Mouse (Mus musculus): ENCODE results near the gene Rbpms2. TPM values are rescaled to one million over a fixed set of nuclear protein-coding genes. Genes with fewer than 3 reads are reported as not detected.
A peak's percentile ranks its signal among the peaks of the same experiment; 100 is the strongest.

The Rbpms2 gene
- total RNA-seq, 2 experiments from 2014 or later: 1.8 to 2.3 TPM

GRCm38 (mm10) chr9:65611969-65612486 lies 17.4 kb upstream of the Rbpms2 start:
- no peak for DNase-seq (ENCODE audit: low spot score in 2 of 2)
- intact Hi-C loops (cut with DNase I): no loop called here

DNA sequence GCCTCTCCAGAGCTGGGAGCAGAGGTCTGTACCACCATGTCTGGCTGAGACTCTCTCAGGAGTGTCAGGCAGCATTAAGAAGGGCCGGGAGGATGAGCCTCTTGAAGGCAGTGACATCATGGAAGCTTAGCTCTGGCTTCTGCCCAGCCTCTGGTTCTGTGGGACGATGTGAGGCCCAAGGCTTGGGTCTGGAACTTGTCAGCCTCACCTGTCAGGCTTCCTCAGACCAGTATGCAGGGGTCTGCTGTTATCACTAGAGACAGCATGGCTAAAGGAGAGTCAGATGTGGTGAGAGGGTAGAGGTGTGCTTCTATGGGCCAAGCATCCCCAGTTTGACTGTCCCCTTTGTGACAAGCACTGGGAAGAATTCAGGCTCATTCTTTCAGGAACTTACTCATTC lies 16.4 kb upstream of the Rbpms2 start:
- DNase-seq (ENCODE audit: low spot score in 2 of 2): no peak
- intact Hi-C loops (cut with DNase I): no loop called here

GRCm38 (mm10) chr9:65619311-65619710 lies 10.1 kb upstream of the Rbpms2 start:
- DNase-seq (ENCODE audit: low spot score in 2 of 2): no peak
- intact Hi-C loops (cut with DNase I): no loop called here

GRCm38 (mm10) chr9:65621196-65621595 lies 8.3 kb upstream of the Rbpms2 start:
- intact Hi-C loops (cut with DNase I): no loop called here
- DNase-seq (ENCODE audit: low spot score in 2 of 2): no peak

DNA sequence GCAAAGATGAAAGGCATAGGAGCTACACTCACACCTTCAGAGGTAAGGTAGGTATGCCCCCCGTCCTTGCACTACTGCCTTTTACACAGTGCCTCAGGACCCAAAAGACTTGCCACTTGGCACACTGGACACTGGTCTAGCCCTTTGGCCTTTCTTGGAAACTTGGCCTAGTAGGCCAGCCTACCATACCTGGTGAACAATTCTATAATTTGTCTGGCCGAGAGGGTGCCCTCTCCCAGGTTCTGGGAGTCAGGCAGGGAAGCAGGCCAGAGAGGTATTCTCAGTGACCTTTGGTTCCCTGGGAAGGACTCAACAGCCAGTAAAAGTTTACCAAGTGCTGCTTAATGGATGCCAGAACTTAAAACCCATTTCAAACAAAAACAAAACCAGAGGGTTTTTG lies 7.8 kb upstream of the Rbpms2 start:
- no peak for DNase-seq (ENCODE audit: low spot score in 2 of 2)
- intact Hi-C loops (cut with DNase I): no loop called here

DNA sequence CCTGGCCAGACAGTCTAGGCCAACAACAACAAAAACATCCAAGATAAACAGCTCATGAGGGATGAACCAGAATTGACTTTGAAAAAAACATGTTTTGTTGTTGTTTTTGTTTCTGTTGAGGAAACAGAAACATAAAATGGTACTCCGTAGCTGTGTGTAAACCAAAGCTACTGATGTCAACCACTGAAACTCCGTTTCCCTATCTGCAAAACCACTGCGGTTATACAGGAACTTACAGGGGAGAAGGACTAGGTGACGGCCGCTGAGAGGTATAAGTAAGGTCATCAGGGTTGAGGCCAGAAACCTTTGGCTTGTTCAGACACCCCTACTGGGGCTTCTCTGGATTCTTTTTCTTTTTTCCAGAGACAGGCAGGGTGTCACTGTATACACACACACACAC lies 6.6 kb upstream of the Rbpms2 start:
- no peak for DNase-seq (ENCODE audit: low spot score in 2 of 2)
- intact Hi-C loops (cut with DNase I): no loop called here

GRCm38 (mm10) chr9:65624266-65624665 lies 5.2 kb upstream of the Rbpms2 start:
- no peak for DNase-seq (ENCODE audit: low spot score in 2 of 2)
- intact Hi-C loops (cut with DNase I): no loop called here

- intact Hi-C loops (cut with DNase I): no loop called here
Measured at GRCm38 (mm10) chr9:65629767-65630630, 551 bp downstream of the Rbpms2 start.

DNA sequence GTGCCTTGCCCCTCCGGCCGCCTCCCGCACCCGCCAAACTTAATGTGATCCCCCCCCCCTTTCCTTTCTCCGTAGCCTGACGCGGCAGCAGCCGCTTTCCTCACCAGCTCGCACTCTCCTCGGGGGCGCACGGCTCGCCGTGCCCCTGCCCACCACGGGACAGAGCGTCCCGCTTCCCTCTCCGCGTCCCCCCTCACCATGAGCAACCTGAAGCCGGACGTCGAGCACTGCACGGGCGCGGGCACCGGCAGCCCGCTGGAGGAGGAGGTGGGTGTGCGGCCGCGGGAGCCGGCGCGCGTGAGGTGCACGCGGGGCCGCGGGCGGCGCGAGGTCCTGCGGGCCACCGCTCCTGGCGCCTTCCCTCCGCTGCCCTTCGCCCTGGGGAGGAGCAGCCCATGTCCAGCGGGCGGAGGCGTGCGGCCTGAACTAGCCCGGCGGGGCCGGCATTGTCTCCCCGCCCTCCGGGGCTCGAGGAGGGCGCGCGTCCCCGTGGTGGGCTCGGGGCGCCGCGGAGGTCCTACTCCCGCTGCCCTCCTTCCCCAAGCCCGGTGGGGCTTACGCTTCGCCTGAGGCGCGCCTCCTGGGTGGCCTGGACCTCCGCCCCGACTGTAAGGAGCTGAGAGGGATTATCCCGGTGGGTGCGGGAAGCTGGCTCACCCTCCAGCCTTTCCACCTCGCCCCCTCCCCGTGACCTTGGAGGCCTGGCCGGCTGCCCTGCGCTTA lies 1.3 kb downstream of the Rbpms2 start:
- DNase-seq (ENCODE audit: low spot score in 2 of 2): no peak
- intact Hi-C loops (cut with DNase I): no loop called here

More at GRCm38 (mm10) chr9:65629767-65630630, 551 bp downstream of the Rbpms2 start:
- peak in 1 of 2 experiments; percentile 7 for DNase-seq (ENCODE audit: low spot score in 2 of 2)

GRCm38 (mm10) chr9:65631354-65632021 lies 2.0 kb downstream of the Rbpms2 start:
- no peak for DNase-seq (ENCODE audit: low spot score in 2 of 2)
- intact Hi-C loops (cut with DNase I): no loop called here

- intact Hi-C loops (cut with DNase I): no loop called here
- no peak for DNase-seq (ENCODE audit: low spot score in 2 of 2)
Measured at GRCm38 (mm10) chr9:65635766-65636165, 6.3 kb downstream of the Rbpms2 start.

DNA sequence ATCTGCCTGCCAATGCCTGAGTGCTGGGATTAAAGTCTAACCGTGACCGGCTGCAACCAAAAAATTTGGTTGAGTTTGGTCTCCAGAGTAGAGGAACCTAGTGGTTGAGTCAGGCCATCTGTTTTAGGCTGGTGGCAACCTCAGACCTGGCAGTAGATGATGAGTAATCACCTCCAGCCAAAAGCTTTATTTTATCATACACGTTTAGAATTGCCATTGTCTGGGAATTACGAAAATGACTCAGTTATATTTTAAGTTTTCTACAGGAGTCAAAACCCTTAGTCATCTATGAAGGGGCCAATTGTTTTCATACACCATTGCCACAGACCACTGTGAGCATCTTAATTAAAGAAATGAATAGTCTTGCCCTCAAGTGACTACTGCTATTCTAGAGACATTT lies 7.5 kb downstream of the Rbpms2 start:
- intact Hi-C loops (cut with DNase I): no loop called here
- no peak for DNase-seq (ENCODE audit: low spot score in 2 of 2)

DNA sequence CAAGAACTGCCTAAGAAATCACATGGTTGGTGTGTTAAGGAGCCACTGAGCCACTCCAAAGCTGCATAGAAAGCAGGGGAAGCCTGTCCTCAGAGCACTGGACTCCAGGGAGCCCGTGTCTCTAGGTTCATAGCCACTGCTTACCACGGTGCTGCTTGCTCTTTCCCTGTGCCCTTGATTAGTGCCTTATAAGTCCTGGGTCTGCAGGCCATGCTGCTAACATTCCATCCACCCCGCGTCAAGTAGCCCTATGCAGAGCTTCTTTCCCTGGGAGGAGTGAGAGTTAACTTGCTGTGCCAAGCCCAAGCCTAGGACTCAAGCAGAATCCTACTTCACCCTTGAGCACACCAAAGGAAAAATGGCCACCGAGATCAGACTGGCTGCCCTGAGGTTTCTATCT lies 9.6 kb downstream of the Rbpms2 start:
- intact Hi-C loops (cut with DNase I): no loop called here
- no peak for DNase-seq (ENCODE audit: low spot score in 2 of 2)

GRCm38 (mm10) chr9:65640838-65641410 lies 11.5 kb downstream of the Rbpms2 start:
- no peak for DNase-seq (ENCODE audit: low spot score in 2 of 2)
- intact Hi-C loops (cut with DNase I): no loop called here

DNA sequence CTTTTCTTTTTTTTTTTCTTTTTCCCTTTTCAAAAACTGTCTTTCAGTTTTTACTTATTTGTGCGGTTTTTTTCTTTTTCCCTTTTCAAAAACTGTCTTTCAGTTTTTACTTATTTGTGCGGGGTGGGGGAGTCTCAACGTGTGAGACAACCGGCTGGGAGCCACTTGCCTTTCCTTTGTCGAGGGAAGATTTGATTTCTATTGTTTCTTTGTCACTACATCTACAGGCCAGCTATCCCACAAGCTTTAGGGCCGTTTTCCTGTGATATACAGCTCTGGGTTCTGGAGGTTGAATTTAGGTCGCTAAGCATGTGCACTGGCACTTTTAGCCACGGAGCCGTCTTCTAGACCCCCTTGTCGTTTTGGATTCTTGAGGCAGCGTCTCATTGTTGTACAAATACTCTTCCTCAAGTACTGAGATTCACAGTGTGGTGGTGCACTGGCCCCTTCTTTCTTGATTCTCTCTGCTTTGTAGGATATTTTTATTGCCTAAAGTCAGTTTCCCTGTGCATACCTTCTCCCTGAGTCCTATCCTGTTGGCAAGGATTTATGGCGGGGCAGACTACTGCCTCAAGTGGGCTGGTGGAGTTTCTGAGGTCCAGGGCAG lies 12.1 kb downstream of the Rbpms2 start:
- DNase-seq (ENCODE audit: low spot score in 2 of 2): no peak
- intact Hi-C loops (cut with DNase I): no loop called here

GRCm38 (mm10) chr9:65642546-65642945 lies 13.1 kb downstream of the Rbpms2 start:
- intact Hi-C loops (cut with DNase I): no loop called here

GRCm38 (mm10) chr9:65644960-65645359 lies 15.5 kb downstream of the Rbpms2 start:
- intact Hi-C loops (cut with DNase I): no loop called here
- DNase-seq (ENCODE audit: low spot score in 2 of 2): no peak

More at GRCm38 (mm10) chr9:65642546-65642945, 13.1 kb downstream of the Rbpms2 start:
- no peak for DNase-seq (ENCODE audit: low spot score in 2 of 2)

DNA sequence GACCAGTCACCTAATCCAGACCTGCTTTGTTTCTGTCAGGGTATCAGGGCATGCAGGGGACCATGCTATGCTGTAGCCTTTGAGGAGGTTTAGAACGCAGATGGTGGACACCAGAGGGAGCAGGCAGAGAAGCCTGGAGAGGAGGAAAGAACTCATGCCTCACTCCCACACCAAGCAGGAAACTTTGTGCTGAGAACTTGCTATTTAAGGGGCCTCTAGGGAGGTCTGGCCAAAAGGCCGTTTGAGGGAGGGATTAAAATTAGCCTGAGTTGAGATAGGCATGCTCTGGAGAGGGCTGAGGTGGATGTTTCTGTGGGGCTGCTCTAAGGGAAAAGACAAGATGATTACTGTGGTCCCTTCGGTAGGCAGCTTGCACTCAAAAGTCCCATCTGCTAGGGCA lies 16.5 kb downstream of the Rbpms2 start:
- DNase-seq (ENCODE audit: low spot score in 2 of 2): no peak
- intact Hi-C loops (cut with DNase I): no loop called here

DNA sequence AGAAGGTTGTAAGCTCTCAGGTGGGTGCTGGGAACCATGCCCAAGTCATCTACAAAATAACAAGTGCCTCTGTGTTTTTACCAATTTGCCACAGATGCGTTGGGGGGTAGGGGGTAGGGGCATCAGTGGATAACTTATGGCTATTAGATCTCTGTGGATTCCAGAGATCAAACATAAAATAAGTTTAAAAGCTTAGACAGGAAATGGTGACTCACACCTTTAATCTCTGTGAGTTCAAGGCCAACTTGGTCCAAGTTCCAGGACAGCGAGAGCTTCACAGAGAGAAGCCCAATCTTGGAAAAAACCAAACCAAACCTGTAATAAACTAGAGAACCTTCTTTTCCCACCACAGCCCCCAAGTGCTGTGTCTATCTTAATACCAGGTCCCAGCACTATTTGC lies 17.3 kb downstream of the Rbpms2 start:
- intact Hi-C loops (cut with DNase I): no loop called here
- no peak for DNase-seq (ENCODE audit: low spot score in 2 of 2)

Measured in left cerebral cortex, postnatal 14 days (tissue).